Mouse (Mus musculus) layer of hippocampus, postnatal 25 days (tissue): Measurements from ENCODE around the gene Trub1. TPM values are rescaled to one million over a fixed set of nuclear protein-coding genes. Genes with fewer than 3 reads are reported as not detected.

Experiments used
- DNase-seq, 2 experiments: peaks; one replicate each; pipeline ENCODE4 v3.0.0; 2022; ENCODE audit warnings: mixed read lengths in 2 of 2, low spot score in 1 of 2; ENCODE audit errors: extremely low spot score in 1 of 2
- total RNA-seq, 2 experiments: library from RNA; stranded (reverse); gene quantifications; 2 replicates each; pipeline ENCODE4 v1.2.3; 2021

Gene Trub1
- total RNA-seq = 10 to 100 TPM; 20.9 to 21.3 TPM

DNA sequence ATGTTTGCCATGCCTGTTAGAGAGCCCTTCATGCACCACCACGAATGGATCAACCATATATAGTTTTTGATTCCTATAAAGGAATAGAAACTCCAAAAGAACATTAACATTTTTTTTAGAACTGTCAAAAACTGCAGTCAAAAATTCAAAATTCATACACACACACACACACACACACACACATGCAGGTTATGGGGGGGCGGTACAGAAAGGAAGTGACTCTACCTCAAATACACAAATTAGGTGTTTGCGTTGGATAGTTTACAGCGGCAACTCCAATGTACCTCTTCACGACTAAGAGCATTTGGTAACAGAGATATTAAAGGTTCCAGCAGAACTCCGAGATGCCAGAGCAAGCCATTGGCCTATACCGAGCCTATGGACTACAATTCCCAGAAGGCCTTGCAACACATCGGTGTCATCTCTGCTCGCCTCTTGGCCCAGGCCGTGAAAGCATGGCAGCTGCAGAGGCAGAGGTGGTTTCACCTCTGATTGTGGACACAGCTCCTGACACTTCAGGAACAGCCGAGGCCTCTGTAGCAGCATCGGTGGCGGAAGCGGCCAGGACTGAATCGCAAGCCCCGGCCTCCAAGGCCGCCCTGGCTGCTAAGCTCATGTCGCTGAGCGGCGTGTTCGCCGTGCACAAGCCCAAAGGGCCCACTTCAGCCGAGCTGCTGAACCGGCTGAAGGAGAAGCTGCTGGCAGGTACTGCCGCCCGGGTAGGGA lies at the start of gene Trub1:
Gene Trub1, plus strand, starts transcription at position 421 of the 726 bp plus-strand sequence.
- peak; percentile 66 to 71 for DNase-seq

DNA sequence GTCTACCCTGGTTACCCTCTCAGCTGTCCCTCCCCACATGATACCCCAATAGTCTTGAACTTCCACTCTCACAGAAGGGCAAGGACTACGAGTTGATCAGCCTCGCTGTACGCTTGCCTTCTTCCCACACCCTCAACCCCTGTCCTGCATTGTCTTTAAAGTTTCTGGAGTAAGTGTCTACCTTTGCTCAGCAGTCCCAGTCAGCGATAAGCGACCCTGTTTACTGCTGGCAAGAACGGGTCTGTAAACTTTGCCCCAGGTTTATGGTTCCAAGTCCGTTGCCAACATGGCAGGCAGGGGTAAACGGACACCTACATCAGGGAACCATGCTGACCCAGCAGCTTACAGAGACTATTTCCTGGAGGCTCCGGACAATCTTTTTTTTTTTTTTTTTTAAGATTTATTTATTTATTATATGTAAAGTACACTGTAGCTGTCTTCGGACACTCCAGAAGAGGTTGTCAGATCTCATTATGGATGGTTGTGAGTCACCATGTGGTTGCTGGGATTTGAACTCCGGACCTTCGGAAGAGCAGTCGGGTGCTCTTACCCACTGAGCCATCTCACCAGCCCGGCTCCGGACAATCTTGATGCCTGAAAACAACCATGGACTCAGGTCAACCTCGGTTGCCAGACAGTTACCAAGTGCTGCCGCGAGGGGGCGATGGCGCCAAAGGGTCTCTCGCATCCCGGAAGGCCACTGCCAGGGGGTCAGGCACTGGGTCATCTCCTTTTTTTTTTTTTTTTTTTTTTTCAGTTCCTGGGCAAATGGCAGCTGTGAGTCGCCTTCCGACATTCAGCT lies 48.8 kb upstream of the Trub1 start:
- peak; percentile 52 to 79 for DNase-seq

GRCm38 (mm10) chr19:57404502-57404848 lies 48.2 kb upstream of the Trub1 start:
- peak in 1 of 2 experiments; percentile 9 for DNase-seq

- no peak for DNase-seq
These were observed 44.8 kb upstream of the Trub1 start for GRCm38 (mm10) chr19:57407947-57408346.

- DNase-seq = peak; percentile 13 to 26
These were observed 41.1 kb upstream of the Trub1 start for GRCm38 (mm10) chr19:57411375-57412196.

DNA sequence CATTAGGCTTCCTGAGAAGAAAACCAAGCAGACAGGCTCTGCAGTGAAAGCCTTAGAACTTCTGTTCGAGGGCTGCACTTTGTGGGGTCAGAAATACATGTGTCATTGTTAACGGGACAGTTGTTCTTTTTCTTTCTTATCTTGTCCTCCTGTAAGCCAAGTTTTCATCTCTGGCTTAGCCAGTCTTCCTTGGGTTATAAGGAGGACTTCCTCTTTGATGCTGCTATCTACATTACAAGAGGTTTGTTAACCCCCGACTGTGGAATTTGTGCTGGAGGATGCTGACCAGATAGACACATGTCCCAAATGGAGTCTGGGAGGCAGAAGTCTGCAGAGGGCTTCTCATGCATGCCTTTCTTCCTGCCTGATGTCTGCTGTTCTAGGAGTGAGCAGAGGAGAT lies 39.5 kb upstream of the Trub1 start:
- no peak for DNase-seq

GRCm38 (mm10) chr19:57413918-57414317 lies 38.8 kb upstream of the Trub1 start:
- DNase-seq = no peak

GRCm38 (mm10) chr19:57415031-57415807 lies 37.5 kb upstream of the Trub1 start:
- DNase-seq = no peak

DNA sequence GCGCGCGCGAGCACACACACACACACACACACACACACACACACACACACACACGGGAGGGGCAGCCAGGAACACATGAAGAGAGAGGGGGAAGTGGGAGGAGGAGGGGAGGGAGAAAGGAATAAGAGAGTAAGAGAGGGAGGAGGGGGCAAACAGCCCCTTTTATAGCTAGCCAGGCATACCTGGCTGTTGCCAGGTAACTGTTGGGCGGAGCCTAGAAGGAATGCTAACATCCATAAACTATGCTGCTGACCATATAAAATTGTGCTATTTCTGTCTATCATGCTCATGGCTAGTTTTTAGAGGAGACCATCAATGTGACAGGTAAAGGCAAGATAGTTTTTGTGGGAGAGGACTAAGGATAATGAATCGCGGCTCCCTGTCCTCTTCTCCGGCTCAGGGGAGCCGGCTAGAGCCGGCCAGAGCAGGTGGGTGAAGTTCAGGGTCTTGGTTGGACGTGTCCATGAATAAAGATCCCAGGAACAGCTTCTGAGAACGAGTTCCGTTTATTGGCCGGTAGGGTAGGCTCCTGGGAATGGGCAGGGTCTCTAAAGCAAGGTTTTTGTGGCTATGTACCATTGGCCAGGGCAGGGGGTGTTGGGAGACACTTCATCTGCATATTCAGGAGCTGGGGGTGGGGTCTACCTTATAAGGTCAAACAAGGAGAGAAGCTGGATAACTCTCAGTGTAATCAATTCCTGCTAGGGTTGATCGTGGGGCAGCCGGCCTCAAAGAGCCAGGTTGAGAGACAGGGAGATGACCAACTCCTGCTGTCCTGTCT lies 34.7 kb upstream of the Trub1 start:
- DNase-seq = no peak

DNA sequence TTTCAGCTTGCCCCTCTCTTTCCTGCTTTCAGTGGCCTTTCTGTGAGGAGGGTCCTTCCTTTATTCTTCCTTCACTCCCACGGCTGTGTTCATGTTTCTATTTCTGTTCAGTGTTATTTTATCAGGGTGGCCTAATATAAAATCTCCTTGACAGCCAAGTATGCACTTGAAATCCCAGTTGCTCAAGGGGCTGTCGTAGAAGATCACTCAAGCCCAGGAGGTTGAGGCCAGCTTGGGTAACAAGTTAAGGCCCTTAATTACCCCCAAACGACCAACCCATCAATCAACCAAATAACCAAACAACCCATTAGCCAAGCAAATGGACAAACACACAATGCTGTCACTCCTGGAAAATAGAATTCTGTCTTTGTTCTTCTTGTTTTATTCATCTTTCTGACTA lies 29.3 kb upstream of the Trub1 start:
- no peak for DNase-seq

DNA sequence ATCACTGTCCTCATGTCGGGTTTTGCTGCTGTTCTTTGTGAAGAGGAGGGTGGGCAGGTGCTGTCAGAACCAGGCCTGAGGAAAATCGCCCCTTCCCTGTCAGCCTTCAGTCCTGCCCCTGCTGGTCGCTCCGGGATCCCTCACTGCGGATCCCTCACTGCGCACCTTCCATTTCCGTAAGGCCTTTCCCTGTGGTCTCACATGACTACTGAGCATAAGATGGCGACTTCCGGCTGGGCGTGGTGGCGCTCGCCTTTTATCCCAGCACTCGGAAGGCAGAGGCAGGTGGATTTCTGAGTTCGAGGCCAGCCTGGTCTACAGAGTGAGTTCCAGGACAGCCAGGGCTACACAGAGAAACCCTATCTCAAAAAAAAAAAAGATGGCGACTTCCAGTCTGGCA lies 27.4 kb upstream of the Trub1 start:
- DNase-seq = no peak

GRCm38 (mm10) chr19:57426841-57427240 lies 25.9 kb upstream of the Trub1 start:
- no peak for DNase-seq

GRCm38 (mm10) chr19:57427756-57428438 lies 24.8 kb upstream of the Trub1 start:
- DNase-seq = no peak

DNA sequence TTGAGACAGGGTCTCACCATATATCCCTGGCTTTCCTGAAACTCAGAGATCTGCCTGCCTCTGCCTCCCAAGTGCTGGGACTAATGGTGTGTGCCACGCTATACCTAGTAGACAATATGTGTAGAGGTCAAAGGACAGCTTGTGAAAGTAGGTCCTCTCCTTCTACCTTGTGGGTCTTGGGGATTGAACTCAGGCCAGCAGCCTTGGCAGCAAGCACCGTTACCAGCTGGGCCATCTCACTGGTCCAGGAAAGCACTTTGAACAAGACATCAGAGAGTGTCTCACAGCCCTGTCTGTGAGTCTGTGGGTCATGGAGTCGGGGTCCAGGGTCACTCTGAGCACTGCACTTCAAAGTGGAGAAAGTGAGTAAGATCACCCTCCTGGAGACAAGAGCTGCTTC lies 24.1 kb upstream of the Trub1 start:
- no peak for DNase-seq

GRCm38 (mm10) chr19:57429926-57430325 lies 22.8 kb upstream of the Trub1 start:
- no peak for DNase-seq

DNA sequence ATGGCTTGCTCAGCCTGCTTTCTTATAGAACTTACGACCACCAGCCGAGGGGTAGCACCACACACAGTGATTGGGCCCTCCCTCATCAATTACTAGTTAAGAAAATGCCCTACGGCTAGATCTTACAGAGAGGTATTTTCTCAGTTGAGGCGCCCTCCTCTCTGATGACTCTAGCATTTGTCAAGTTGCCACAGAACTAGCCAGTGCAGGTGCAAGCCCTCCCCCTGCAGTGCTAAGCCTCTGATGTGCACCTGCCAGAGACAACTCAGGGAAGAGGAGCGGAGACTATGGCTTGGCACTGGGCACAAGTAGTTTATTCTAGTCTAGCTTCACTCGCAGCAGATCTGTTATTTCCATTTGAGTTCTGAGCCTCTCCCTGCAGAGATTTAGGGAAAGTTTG lies 21.2 kb upstream of the Trub1 start:
- DNase-seq = no peak

DNA sequence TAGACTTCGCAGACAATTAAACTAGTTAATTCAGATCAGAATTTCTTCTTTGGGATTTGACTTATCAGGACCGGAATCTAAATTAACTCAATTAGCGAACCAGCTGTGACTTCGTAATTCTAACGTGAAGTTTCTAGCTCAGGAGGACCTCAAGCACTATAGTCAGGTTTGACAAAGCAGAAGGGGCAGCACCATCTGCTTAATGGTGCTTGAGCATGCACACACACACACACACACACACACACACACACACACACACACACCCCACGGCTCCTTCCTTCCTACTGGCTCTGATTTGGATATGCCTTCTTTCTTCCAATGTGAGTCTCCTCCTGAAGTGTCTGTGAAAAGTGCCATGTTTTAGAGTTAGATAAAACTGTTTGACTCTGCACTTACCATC lies 18.7 kb upstream of the Trub1 start:
- DNase-seq = no peak

GRCm38 (mm10) chr19:57436586-57437021 lies 16.1 kb upstream of the Trub1 start:
- DNase-seq = no peak

GRCm38 (mm10) chr19:57437042-57437441 lies 15.7 kb upstream of the Trub1 start:
- no peak for DNase-seq
